Mouse (Mus musculus) lung, postnatal 0 days (tissue): ENCODE results near the gene Fndc3b.

Experiments
- CTCF ChIP-seq: IDR thresholded peaks from 2 replicates; pipeline ENCODE4 v1.5.1; 2016; ENCODE audit warnings: antibody characterized with exemption, mild to moderate bottlenecking
- EP300 ChIP-seq: IDR thresholded peaks from 2 replicates; pipeline ENCODE4 v1.6.1; 2016; ENCODE audit warnings: antibody characterized with exemption, mild to moderate bottlenecking, control low read depth

- TF ChIP-seq CTCF (no peak), EP300 (no peak)
Measured at GRCm38 (mm10) chr3:27563047-27563624, 148.0 kb downstream of the Fndc3b start.
